Comparison of ENCODE assay signal across 9 mouse cellular contexts in genomic region chr7:28386007-28386406, GRCm38 (mm10). TPM values are rescaled to one million over a fixed set of nuclear protein-coding genes. Genes with fewer than 3 reads are reported as not detected.
DNase-seq lines count a peak whose midpoint lies in the region; ATAC-seq and TF ChIP-seq lines count a peak whose summit lies in the region.
"Had no signal": no experiment of that assay in that cellular context is flagged by ENCODE, and none has a peak within 500 bp of the region (broad histone marks: within the 10 kb centered on the region; RNA-seq: fewer than 3 reads in every experiment).

No protein-coding gene starts in this region.

- no peak for TF ChIP-seq CTCF in gastrocnemius, adult 2 months (IDR thresholded peaks at IDR 0.05)
- no peak for TF ChIP-seq CTCF in lung, embryonic 14.5 days (IDR thresholded peaks at IDR 0.05; ENCODE audit: low read depth)

- no peaks in the 10 kb centered on the region for H3K9me3 ChIP-seq in lung, embryonic 14.5 days (ENCODE audit: low read depth, low read length)

- DNase-seq in gastrocnemius, adult 2 months, result peak; percentile 56
- DNase-seq in gastrocnemius, postnatal 14 days, result no peak
- peak; percentile 29 for DNase-seq in urinary bladder, postnatal 14 days (ENCODE audit: low spot score)
- no peak for DNase-seq in urinary bladder, postnatal 25 days (ENCODE audit: low spot score)
- peak; percentile 13 for DNase-seq in lung, embryonic 14.5 days
- DNase-seq in yolk sac, embryonic 10.5 days (ENCODE audit: low spot score), result peak; percentile 61
- DNase-seq in left cerebral cortex, adult 11 months (ENCODE audit: low spot score), result no peak
- DNase-seq in adrenal gland, postnatal 4 days (ENCODE audit: low spot score in 2 of 2), result no peak

- no peak for ATAC-seq in lung, embryonic 14.5 days (ENCODE audit: insufficient read depth)

- intact Hi-C loops in gastrocnemius, adult 2 months (cut with DNase I), result loop anchor here (1.0 kb wide), 1 partner anchor 13 kb away; no protein-coding TSS in a partner anchor
- intact Hi-C loops in gastrocnemius, postnatal 14 days (cut with DNase I; ENCODE audit: low total_unique reads), result no loop called here

- H3K27me3 ChIP-seq in lung, embryonic 14.5 days (ENCODE audit: insufficient read depth, low read length), result no peaks in the 10 kb centered on the region

- peaks cover 17% of the 10 kb centered on the region for H3K4me1 ChIP-seq in lung, embryonic 14.5 days (ENCODE audit: insufficient read depth)

- no peak overlapping the region for H3K4me3 ChIP-seq in gastrocnemius, adult 2 months
- H3K4me3 ChIP-seq in lung, embryonic 14.5 days (ENCODE audit: low read depth, low read length), result no peak overlapping the region

- peaks cover 39% of the 10 kb centered on the region for H3K36me3 ChIP-seq in lung, embryonic 14.5 days (ENCODE audit: insufficient read depth)

- no peak overlapping the region for H3K4me2 ChIP-seq in lung, embryonic 14.5 days

- peak overlapping the region; percentile 81 for H3K27ac ChIP-seq in gastrocnemius, adult 2 months
- H3K27ac ChIP-seq in lung, embryonic 14.5 days (ENCODE audit: low read depth), result no peak overlapping the region
- H3K27ac ChIP-seq: liver, embryonic 14.5 days had no signal

- H3K9ac ChIP-seq in lung, embryonic 14.5 days, result no peak overlapping the region
- H3K9ac ChIP-seq: liver, embryonic 14.5 days had no signal

- 81% methylated on average over 7 of the region's 7 CpGs for WGBS in lung, embryonic 14.5 days

RNA-seq across cellular contexts. Expression of gene Zfp36, which starts 6.0 kb away (rescaled TPM):
- total RNA-seq in gastrocnemius, adult 2 months (2021), result 10 to 100 TPM; 10.0 to 36.7 TPM
- 10 to 100 TPM in 1 of 2 experiments, 1 to 10 TPM in 1; 5.9 to 11.6 TPM for total RNA-seq in gastrocnemius, postnatal 14 days (2021)
- 12.9 and 13.2 TPM in 2 replicates for polyA plus RNA-seq in lung, embryonic 14.5 days (2014; fragmentation: Nextera tagmentation; extraction: Ambion mirVana)
- total RNA-seq in adrenal gland, postnatal 4 days (2021), result 10 to 100 TPM; 12.0 to 13.3 TPM

RNA-seq across cellular contexts. Expression of gene Med29, which starts 6.5 kb away (rescaled TPM):
- total RNA-seq in gastrocnemius, adult 2 months (2021), result 10 to 100 TPM; 22.1 to 28.3 TPM
- 10 to 100 TPM; 20.7 to 20.9 TPM for total RNA-seq in gastrocnemius, postnatal 14 days (2021)
- 45.9 and 49.1 TPM in 2 replicates for polyA plus RNA-seq in lung, embryonic 14.5 days (2014; fragmentation: Nextera tagmentation; extraction: Ambion mirVana)
- total RNA-seq in adrenal gland, postnatal 4 days (2021), result 10 to 100 TPM; 24.2 to 26.1 TPM

RNA-seq across cellular contexts. Expression of gene Paf1, which starts 6.7 kb away (rescaled TPM):
- 10 to 100 TPM; 31.0 to 35.0 TPM for total RNA-seq in gastrocnemius, adult 2 months (2021)
- 10 to 100 TPM; 32.9 to 34.8 TPM for total RNA-seq in gastrocnemius, postnatal 14 days (2021)
- 73.1 and 75.4 TPM in 2 replicates for polyA plus RNA-seq in lung, embryonic 14.5 days (2014; fragmentation: Nextera tagmentation; extraction: Ambion mirVana)
- 10 to 100 TPM; 71.8 to 93.4 TPM for total RNA-seq in adrenal gland, postnatal 4 days (2021)

RNA-seq across cellular contexts. Expression of gene Plekhg2, which starts 13.6 kb away (rescaled TPM):
- 1 to 10 TPM; 4.0 to 7.5 TPM for total RNA-seq in gastrocnemius, adult 2 months (2021)
- 10 to 100 TPM; 15.0 to 15.7 TPM for total RNA-seq in gastrocnemius, postnatal 14 days (2021)
- polyA plus RNA-seq in lung, embryonic 14.5 days (2014; fragmentation: Nextera tagmentation; extraction: Ambion mirVana), result 74.1 and 75.1 TPM in 2 replicates
- 10 to 100 TPM; 39.3 to 47.2 TPM for total RNA-seq in adrenal gland, postnatal 4 days (2021)

RNA-seq across cellular contexts. Expression of gene Rps16, which starts 35.6 kb away (rescaled TPM):
- 100 to 1,000 TPM; 373 to 449 TPM for total RNA-seq in gastrocnemius, adult 2 months (2021)
- total RNA-seq in gastrocnemius, postnatal 14 days (2021), result 100 to 1,000 TPM; 522 to 620 TPM
- polyA plus RNA-seq in lung, embryonic 14.5 days (2014; fragmentation: Nextera tagmentation; extraction: Ambion mirVana), result 1,310 and 1,324 TPM in 2 replicates
- total RNA-seq in adrenal gland, postnatal 4 days (2021), result 1,000 to 10,000 TPM; 1,647 to 1,689 TPM

Comparison
In these comparisons a context has a peak if more than half of its experiments do, and no peak if none do; other contexts are left out.
1. DNase-seq: peak in gastrocnemius, adult 2 months (single experiment), urinary bladder, postnatal 14 days (single experiment), lung, embryonic 14.5 days (single experiment) and yolk sac, embryonic 10.5 days (single experiment); none in gastrocnemius, postnatal 14 days (single experiment), urinary bladder, postnatal 25 days (single experiment), left cerebral cortex, adult 11 months (single experiment) and adrenal gland, postnatal 4 days (0 of 2).